Mouse (Mus musculus) heart, postnatal 10 days (tissue): ENCODE results near the gene Zap70. TPM values are rescaled to one million over a fixed set of nuclear protein-coding genes. Genes with fewer than 3 reads are reported as not detected.

Source experiments
- DNase-seq, 2 experiments: peaks; one replicate each; pipeline ENCODE4 v3.0.0; 2021
- intact Hi-C: fragments of 180-260 bp; cut with DNase I; formaldehyde crosslinking; loops from one replicate; pipeline ENCODE4 v1.15.1; 2025
- total RNA-seq, 2 experiments: library from RNA; stranded (reverse); gene quantifications; 2 replicates each; pipeline ENCODE4 v1.2.3; 2021

Zap70 gene
- total RNA-seq, result under 1 TPM; 0.27 to 0.57 TPM

DNA sequence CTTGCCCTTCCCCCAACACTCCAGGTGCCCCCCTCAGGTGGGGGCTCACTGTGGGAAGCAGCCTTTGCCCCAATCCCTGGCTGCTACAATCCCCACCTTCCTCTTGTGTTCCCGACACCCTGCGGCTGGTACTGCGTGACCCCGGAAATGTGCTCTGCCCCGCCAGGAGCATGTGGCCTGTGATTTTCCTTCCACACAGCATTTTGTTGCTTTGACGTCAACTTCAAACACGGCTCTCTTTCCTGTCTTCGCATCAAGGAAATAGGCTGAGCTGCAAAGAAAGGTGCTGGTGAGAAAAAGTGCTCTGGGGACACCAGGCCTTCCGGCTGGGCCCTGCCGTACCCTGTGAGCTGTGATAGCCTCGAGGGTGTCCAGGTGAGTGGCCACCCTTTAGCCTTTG lies at the start of gene Zap70:
Gene Zap70 (plus strand): TSS at position 231 of the 400 bp plus-strand sequence.
- intact Hi-C loops, result no loop called here
- no peak for DNase-seq

DNA sequence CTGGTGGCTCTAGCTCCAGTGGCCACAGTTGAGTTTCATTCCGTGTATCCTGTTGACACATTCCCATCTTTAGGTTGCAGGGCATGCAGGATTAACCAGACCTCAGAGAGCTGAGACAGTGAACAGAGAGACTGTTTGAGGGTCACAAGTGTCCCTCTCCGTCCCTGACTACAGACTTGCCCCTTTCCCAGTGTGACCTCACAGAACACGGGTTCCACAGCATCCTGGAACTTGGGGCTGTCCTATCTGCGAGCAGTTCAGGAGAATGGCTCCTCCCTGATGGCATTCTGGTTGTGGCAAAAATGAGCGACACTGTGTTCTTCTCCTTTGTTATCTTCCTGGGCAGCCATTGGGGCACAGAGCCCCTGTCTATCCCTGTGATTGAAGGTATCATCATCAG lies 47.3 kb upstream of the Zap70 start, which contains the start of gene Actr1b:
Gene Actr1b (minus strand): TSS at position 112 of the 400 bp plus-strand sequence.
- no peak for DNase-seq

GRCm38 (mm10) chr1:36718786-36719185 lies 42.8 kb upstream of the Zap70 start:
- intact Hi-C loops, result no loop called here
- no peak for DNase-seq

More for the DNA sequence above, 47.3 kb upstream of the Zap70 start, which contains the start of gene Actr1b:
- intact Hi-C loops, result no loop called here

GRCm38 (mm10) chr1:36723146-36724056 lies 38.2 kb upstream of the Zap70 start:
- intact Hi-C loops, result no loop called here
- no peak for DNase-seq

GRCm38 (mm10) chr1:36724057-36724431 lies 37.6 kb upstream of the Zap70 start:
- intact Hi-C loops, result no loop called here

GRCm38 (mm10) chr1:36737300-36737699 lies 24.3 kb upstream of the Zap70 start:
- DNase-seq, result peak; percentile 84 to 90
- intact Hi-C loops, result loop anchor here (2.0 kb wide), 1 partner anchor 514 kb away; no protein-coding TSS in a partner anchor

More at GRCm38 (mm10) chr1:36724057-36724431, 37.6 kb upstream of the Zap70 start:
- DNase-seq, result no peak

DNA sequence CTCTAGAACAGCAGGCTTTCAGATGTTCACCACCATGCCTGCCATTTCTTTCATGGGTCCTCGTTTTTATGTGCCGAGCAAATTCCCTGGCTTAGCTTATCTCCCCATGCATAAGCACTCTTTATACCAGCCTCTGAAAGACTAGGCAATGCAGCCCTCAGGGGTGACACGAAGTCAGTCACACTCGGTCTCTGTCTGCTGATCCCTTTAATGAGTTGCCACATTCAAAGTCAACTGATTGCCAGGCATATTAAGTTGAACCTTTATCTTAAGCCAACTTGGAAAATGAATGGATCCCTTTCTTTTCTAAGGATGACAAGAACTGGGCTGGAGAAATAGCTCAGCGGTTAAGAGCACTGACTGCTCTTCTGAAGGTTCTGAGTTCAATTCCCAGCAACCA lies 22.4 kb upstream of the Zap70 start:
- intact Hi-C loops, result no loop called here
- DNase-seq, result no peak

GRCm38 (mm10) chr1:36743046-36743445 lies 18.6 kb upstream of the Zap70 start:
- DNase-seq, result no peak
- intact Hi-C loops, result no loop called here

- peak; percentile 67 to 80 for DNase-seq
- intact Hi-C loops, result loop anchor here (2.0 kb wide), 1 partner anchor 198 kb away; the partner anchor contains the start of gene Ankrd39
Measured at GRCm38 (mm10) chr1:36744268-36744944, 17.2 kb upstream of the Zap70 start.

DNA sequence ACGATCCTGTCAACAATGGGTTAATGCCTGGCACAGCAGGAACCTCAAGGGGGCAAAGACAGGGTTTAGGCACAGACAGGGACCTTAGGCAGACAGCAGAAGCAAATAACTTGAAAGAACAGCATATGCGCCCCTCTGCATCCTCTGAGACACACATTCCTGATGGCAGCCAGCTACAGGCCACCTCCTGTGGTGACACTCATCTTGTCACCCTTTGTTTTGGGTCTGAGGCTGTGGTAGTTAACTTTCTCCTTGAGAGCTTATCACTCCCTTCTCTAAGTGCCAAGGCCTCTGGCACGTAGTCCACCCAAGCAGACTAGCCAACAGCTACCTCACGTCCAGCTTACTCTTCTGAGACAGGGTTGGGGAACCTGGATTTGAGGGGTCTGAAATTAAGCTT lies 15.9 kb upstream of the Zap70 start:
- no peak for DNase-seq
- intact Hi-C loops, result loop anchor here (2.0 kb wide), 1 partner anchor 199 kb away; the partner anchor contains the start of gene Ankrd39

- intact Hi-C loops, result no loop called here
- DNase-seq, result peak in 1 of 2 experiments; percentile 56
Measured at GRCm38 (mm10) chr1:36746452-36746851, 15.1 kb upstream of the Zap70 start.

DNA sequence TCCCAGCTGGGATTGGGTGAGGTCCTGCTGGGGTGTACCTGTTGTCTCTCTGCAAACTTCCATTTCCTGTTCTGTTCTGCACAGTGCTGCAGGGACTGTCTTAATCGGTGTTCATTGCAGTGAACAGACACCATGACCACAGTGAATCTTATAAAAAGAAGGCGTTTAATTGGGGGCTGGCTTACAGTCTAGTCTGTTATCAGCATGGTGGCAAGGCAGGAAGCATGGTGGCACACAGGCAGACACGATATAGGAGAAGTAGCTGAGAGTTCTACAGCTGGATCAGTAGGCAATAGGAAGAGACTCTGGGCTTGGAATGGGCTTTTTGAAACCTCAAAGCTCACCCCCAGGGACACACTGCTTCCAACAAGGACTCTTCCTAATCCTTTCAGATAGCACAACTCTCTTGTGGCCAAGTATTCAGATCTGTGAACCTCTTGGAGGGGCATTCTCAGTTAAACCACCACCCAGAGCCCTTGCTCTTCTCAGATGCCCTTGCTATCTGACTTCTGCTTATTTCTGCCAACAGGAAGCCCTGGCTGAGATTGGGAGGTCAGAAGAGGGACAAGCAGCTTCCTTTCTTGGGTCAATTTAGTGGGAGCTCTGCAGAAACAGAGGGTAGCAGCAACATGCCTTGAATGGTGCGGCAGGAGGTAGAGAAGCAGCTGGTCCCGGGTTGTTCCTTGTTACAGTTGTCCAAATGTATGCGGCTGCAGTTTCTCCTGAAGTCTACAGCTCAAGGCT lies 7.5 kb upstream of the Zap70 start:
- intact Hi-C loops, result no loop called here
- no peak for DNase-seq

DNA sequence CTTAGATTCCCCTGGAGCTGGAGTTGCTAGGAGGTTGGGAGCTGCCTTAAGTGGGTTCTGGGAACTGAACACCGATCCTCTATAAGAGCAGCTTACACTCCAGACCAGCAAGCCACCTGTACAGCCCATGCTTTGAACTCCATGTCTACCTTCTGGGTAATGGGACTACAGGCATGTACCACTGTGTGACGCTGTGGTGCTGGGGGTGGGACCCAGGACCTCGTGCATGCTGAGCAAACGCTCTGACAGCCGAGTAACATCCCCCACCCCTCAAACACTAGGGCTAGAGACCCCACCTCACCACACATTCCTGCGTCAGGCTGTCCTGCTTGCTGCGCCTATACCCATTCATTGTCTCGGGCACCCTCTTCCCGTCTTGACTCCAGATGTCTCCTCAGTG lies 3.0 kb upstream of the Zap70 start:
- intact Hi-C loops, result no loop called here
- no peak for DNase-seq

GRCm38 (mm10) chr1:36759076-36759475 lies 2.5 kb upstream of the Zap70 start:
- intact Hi-C loops, result no loop called here
- no peak for DNase-seq

DNA sequence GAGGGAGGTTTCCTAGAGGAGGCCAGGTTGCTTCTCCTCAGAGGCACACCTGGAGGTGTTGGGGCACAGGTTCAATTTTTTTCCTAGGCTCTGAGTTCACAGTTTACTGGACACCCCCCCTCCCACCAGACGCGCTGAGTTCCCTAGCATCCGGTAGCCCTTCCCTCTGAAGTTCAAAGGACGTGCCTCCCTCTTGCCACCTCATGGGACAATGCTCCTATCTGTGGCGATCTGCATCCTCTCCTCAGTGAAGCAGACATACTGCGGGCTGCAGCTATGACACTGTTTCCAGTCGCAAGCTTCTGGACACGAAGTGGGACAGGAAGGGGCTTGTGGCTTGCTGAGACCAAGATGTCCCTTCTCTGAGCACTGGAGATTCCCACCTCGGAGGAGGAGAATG lies 1.2 kb upstream of the Zap70 start:
- no peak for DNase-seq
- intact Hi-C loops, result no loop called here

GRCm38 (mm10) chr1:36761061-36761460 lies 537 bp upstream of the Zap70 start:
- no peak for DNase-seq
- intact Hi-C loops, result no loop called here

DNA sequence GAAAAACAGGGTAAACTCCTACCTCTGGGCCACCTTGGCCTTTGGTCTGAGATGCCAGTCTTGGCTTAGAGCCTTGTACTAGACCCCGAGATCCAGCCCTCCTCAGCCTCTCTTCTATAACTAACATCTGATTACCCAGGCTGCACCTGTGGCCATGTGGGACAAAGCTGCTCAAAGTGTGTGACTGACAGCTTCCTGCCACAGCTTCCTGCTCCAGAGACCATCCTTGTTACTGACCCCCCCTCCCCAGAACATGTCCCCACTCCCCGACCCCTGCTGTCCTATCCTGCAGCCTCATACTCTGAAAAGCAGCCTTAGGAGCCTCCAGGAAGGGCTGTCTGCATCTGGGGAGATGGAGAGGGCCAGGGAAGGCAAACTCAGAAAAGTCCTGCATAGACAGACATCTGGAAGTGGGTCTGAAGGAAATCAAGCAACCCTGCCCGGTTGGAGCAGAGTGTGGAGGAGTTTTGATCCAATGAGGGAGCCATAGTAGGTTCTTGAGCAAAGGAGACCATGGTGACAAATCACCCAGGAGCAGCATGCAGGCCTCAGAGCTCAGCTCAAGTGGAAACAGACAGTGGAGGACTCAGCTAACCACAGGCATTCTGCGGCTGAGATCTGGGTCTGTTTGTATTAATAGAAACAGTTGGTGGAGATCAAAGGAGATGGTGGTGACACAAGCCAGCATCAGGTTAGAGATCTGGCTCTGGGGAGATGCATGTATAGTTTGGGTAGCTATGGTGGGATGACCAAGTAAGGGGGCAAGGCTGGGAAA lies 5.0 kb downstream of the Zap70 start:
- DNase-seq, result no peak
- intact Hi-C loops, result no loop called here

DNA sequence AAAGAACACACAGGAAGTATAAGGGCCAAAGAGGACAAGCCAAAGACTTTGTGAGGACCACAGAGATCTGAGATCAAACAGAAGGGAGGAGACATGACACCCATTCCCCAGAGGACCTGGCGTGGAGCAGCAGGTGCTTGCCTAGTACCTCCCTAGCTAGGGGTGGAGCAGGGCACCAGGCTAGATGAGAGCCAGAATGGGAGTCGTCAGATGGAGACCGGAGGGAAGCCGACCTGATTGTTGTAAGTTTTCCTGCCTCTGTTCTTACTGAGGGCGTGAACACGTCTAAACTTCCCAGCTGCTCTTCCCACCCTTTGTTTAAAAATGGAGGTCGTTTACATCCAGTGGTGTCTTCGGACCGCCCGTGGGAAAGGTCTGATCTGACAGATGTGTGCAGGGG lies 5.7 kb downstream of the Zap70 start:
- no peak for DNase-seq
- intact Hi-C loops, result no loop called here

- no peak for DNase-seq
- intact Hi-C loops, result no loop called here
Measured at GRCm38 (mm10) chr1:36768786-36769185, 7.2 kb downstream of the Zap70 start.

- intact Hi-C loops, result no loop called here
- DNase-seq, result no peak
Measured at GRCm38 (mm10) chr1:36769951-36770350, 8.4 kb downstream of the Zap70 start.
